Mouse (Mus musculus) hindbrain, embryonic 10.5 days (tissue): ENCODE results near the gene Iqcd. TPM values are rescaled to one million over a fixed set of nuclear protein-coding genes. Genes with fewer than 3 reads are reported as not detected.

ENCODE experiments used
- DNase-seq: peaks from one replicate; pipeline ENCODE4 v3.0.0-alpha.2; 2017; ENCODE audit warnings: low spot score
- H3K27ac ChIP-seq: fragments of 300-500 bp; sonication (generic); 2 replicates; pipeline ENCODE4 v1.5.1; 2016; ENCODE audit warnings: mild to moderate bottlenecking, moderate library complexity
- H3K27me3 ChIP-seq: fragments of 300-500 bp; sonication (generic); 2 replicates; pipeline ENCODE4 v1.6.1; 2016; ENCODE audit warnings: mild to moderate bottlenecking; ENCODE audit not compliant: poor library complexity, insufficient read depth, severe bottlenecking
- H3K36me3 ChIP-seq: fragments of 300-500 bp; sonication (generic); 2 replicates; pipeline ENCODE4 v1.6.1; 2016; ENCODE audit warnings: mild to moderate bottlenecking, moderate library complexity
- H3K4me1 ChIP-seq: fragments of 300-500 bp; sonication (generic); replicated peaks from 2 replicates; pipeline ENCODE4 v1.6.1; 2016; ENCODE audit warnings: mild to moderate bottlenecking
- H3K4me3 ChIP-seq: fragments of 300-500 bp; sonication (generic); 2 replicates; pipeline ENCODE4 v1.5.1; 2016; ENCODE audit warnings: mild to moderate bottlenecking, moderate library complexity
- H3K9me3 ChIP-seq: fragments of 300-500 bp; sonication (generic); 2 replicates; pipeline ENCODE4 v1.6.1; 2016; ENCODE audit warnings: mild to moderate bottlenecking, moderate library complexity
- WGBS: fragments of 180-500 bp; shearing (Covaris S2); methylation state at CpG from one replicate; pipeline ENCODE4 v1.1.7; 2016; 5-methylcytosine and 5-hydroxymethylcytosine counted together
- polyA plus RNA-seq: library from polyadenylated mRNA; unstranded; fragments of >200 nt; fragmentation: Nextera tagmentation; extraction: Ambion mirVana; gene quantifications from 2 replicates; pipeline ENCODE4 v1.2.1, GENCODE M21; 2016

The Iqcd gene
- polyA plus RNA-seq, 1 experiment from 2014 or later = 2.8 TPM

- 55% methylated on average over 10 of the region's 10 CpGs for WGBS
- H3K9me3 ChIP-seq = no peaks in the 10 kb centered on the region
- DNase-seq = peak; percentile 29
Measured at GRCm38 (mm10) chr5:120577935-120578441, 10.8 kb upstream of the Iqcd start.

GRCm38 (mm10) chr5:120578504-120579081 lies 10.2 kb upstream of the Iqcd start:
- no peak overlapping the region for H3K4me3 ChIP-seq
- H3K36me3 ChIP-seq = peaks cover 30% of the 10 kb centered on the region
- H3K9me3 ChIP-seq = no peaks in the 10 kb centered on the region
- peak; percentile 42 for DNase-seq
- 58% methylated on average over 12 of the region's 12 CpGs for WGBS
- peaks cover 47% of the 10 kb centered on the region for H3K4me1 ChIP-seq
- H3K27me3 ChIP-seq = no peaks in the 10 kb centered on the region
- peak overlapping the region; percentile 69 for H3K27ac ChIP-seq

More at GRCm38 (mm10) chr5:120577935-120578441, 10.8 kb upstream of the Iqcd start:
- H3K36me3 ChIP-seq = peaks cover 24% of the 10 kb centered on the region
- no peaks in the 10 kb centered on the region for H3K27me3 ChIP-seq
- H3K4me3 ChIP-seq = no peak overlapping the region
- peaks cover 47% of the 10 kb centered on the region for H3K4me1 ChIP-seq
- peak overlapping the region; percentile 69 for H3K27ac ChIP-seq

GRCm38 (mm10) chr5:120579211-120579897 lies 9.5 kb upstream of the Iqcd start:
- Histone ChIP-seq H3K27me3 (no peaks in the 10 kb centered on the region), H3K9me3 (no peaks in the 10 kb centered on the region), H3K27ac (peak overlapping the region; percentile 69; the same call in 1 of the 2 replicates), H3K4me3 (no peak overlapping the region), H3K36me3 (peaks cover 37% of the 10 kb centered on the region), H3K4me1 (peaks cover 46% of the 10 kb centered on the region)
- 69% methylated on average over 26 of the region's 26 CpGs for WGBS
- no peak for DNase-seq

- Histone ChIP-seq H3K4me3 (no peak overlapping the region), H3K4me1 (peaks cover 45% of the 10 kb centered on the region), H3K27me3 (no peaks in the 10 kb centered on the region), H3K27ac (no peak overlapping the region), H3K9me3 (no peaks in the 10 kb centered on the region), H3K36me3 (peaks cover 43% of the 10 kb centered on the region)
- WGBS = 88% methylated on average over 26 of the region's 26 CpGs
- DNase-seq = no peak
Measured at GRCm38 (mm10) chr5:120579898-120580626, 8.8 kb upstream of the Iqcd start.

DNA sequence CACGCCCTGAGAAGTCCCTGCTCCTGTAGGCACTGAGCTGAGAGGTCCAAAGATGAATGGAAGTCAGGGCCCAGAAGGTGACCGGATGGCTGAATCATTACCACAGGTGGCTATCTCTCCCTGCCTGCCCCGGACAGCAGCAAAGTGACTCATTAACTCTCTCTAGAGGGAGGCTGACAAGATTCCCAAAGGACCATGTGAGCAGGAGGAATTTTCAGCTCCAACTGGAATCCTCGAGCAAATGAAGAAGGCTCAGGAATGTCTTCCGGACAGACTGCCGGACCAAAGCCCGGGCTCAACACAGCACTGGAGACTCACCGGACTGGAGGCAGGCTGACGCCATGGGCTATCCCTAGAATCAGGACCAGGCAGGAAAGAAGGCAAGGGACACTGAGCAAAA lies 6.8 kb upstream of the Iqcd start:
- DNase-seq = no peak
- WGBS = 88% methylated on average over 9 of the region's 9 CpGs
- H3K9me3 ChIP-seq = no peaks in the 10 kb centered on the region
- no peaks in the 10 kb centered on the region; the same call in 1 of the 2 replicates for H3K27me3 ChIP-seq
- H3K27ac ChIP-seq = no peak overlapping the region
- H3K36me3 ChIP-seq = peaks cover 43% of the 10 kb centered on the region
- H3K4me1 ChIP-seq = peaks cover 50% of the 10 kb centered on the region
- H3K4me3 ChIP-seq = no peak overlapping the region

GRCm38 (mm10) chr5:120583511-120583910 lies 5.3 kb upstream of the Iqcd start:
- peaks cover 53% of the 10 kb centered on the region for H3K4me1 ChIP-seq
- no peak for DNase-seq
- WGBS = 92% methylated on average over 4 of the region's 4 CpGs
- H3K4me3 ChIP-seq = no peak overlapping the region
- no peaks in the 10 kb centered on the region; the same call in 1 of the 2 replicates for H3K27me3 ChIP-seq
- no peak overlapping the region for H3K27ac ChIP-seq
- peaks cover 43% of the 10 kb centered on the region for H3K36me3 ChIP-seq
- H3K9me3 ChIP-seq = no peaks in the 10 kb centered on the region

GRCm38 (mm10) chr5:120584968-120585367 lies 3.8 kb upstream of the Iqcd start:
- peak; percentile 44 for DNase-seq
- 40% methylated on average over 15 of the region's 15 CpGs for WGBS
- no peak overlapping the region for H3K4me3 ChIP-seq
- no peaks in the 10 kb centered on the region; the same call in 1 of the 2 replicates for H3K27me3 ChIP-seq
- 0 out of 2 replicates have a peak overlapping the region, but pooled peaks have one; percentile 16 for H3K27ac ChIP-seq
- H3K9me3 ChIP-seq = no peaks in the 10 kb centered on the region
- H3K36me3 ChIP-seq = peaks cover 41% of the 10 kb centered on the region
- peaks cover 46% of the 10 kb centered on the region for H3K4me1 ChIP-seq

DNA sequence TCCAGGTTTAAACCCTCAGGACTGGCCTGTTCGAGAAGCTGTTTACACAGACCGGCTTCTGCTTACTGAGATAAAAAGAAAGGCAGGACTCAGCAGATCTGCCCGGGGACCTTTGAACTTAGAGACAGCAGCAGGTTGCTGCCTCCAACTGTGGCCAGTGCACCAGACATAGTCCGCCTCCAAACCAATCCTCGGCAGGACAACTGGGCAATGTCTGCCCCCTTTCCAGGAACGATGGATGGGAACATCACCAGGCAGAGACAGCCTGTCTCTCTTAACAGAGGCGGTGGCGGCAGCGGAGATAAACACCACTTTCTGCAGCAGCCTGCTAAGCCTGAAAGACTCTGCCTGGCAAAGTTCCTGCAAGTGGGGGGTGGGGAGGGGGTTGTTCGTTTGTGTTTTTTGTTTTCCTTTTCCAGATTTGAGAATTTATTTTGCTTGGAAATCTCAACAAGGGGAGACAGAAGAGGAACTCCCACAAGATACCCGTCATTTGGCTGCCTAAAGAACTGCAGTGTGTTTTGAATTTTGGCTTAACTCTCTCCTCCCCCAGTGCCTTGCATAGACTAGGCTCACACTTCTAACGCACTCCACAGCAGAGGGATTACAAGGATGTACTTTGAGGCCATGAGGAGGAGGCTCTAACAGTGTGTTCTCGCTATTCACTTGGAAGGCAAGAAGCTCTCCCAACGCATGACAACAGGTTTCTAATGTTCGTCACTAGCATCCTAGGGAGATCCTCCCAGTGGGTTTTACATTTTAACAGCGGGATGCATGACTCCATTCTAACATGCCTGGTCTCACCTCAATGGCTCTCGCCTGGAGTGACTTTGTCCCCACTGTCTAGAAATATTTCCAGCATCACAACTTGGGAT lies 1.8 kb upstream of the Iqcd start:
- peaks cover 42% of the 10 kb centered on the region for H3K4me1 ChIP-seq
- peak overlapping the region; percentile 67; the same call in 1 of the 2 replicates for H3K27ac ChIP-seq
- H3K36me3 ChIP-seq = peaks cover 27% of the 10 kb centered on the region
- no peaks in the 10 kb centered on the region; the same call in 1 of the 2 replicates for H3K27me3 ChIP-seq
- WGBS = 14% methylated on average over 17 of the region's 17 CpGs
- H3K4me3 ChIP-seq = peak overlapping the region; percentile 75
- peak; percentile 10 for DNase-seq
- no peaks in the 10 kb centered on the region for H3K9me3 ChIP-seq

GRCm38 (mm10) chr5:120587616-120587926 lies 1.2 kb upstream of the Iqcd start:
- no peak for DNase-seq
- Histone ChIP-seq H3K9me3 (no peaks in the 10 kb centered on the region), H3K4me3 (peak overlapping the region; percentile 75), H3K36me3 (peaks cover 23% of the 10 kb centered on the region), H3K27ac (peak overlapping the region; percentile 91), H3K4me1 (peaks cover 42% of the 10 kb centered on the region), H3K27me3 (no peaks in the 10 kb centered on the region; the same call in 1 of the 2 replicates)
- WGBS = 34% methylated on average over 9 of the region's 9 CpGs

DNA sequence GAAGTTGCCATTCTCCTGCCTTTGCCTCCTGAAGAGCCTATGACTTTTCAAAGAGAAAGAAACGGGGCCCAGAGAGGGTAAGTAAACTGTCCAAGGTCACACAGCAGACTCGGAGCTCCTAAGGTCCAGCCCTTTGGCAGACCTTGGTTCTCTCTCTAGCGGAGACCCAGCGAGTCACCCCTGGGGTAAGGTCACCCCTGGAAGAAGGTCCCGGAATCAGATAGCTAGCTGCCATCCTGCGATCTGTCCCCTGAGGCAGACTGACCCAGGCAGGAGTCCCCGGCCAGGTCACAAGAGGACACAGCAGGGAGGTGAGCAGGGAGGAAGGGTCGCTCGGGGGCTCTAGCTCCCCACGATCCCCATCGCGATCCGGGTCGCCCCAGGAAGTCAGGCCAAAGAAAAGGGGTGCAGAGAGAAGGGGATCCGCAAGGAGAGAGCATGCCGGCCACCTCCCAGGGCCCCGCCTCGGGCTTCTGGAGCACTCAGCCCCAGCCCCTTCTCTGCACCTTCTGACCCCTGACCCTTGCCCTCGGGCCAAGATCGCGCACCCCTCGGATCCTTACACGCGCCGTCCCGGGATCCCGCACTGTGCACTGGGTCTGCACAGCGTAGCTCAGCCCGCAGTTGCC lies 762 bp upstream of the Iqcd start:
- Histone ChIP-seq H3K27ac (peak overlapping the region; percentile 91), H3K4me3 (peak overlapping the region; percentile 75), H3K4me1 (peaks cover 42% of the 10 kb centered on the region), H3K36me3 (peaks cover 19% of the 10 kb centered on the region), H3K9me3 (no peaks in the 10 kb centered on the region), H3K27me3 (no peaks in the 10 kb centered on the region; the same call in 1 of the 2 replicates)
- DNase-seq = no peak
- 2% methylated on average over 29 of the region's 29 CpGs for WGBS

DNA sequence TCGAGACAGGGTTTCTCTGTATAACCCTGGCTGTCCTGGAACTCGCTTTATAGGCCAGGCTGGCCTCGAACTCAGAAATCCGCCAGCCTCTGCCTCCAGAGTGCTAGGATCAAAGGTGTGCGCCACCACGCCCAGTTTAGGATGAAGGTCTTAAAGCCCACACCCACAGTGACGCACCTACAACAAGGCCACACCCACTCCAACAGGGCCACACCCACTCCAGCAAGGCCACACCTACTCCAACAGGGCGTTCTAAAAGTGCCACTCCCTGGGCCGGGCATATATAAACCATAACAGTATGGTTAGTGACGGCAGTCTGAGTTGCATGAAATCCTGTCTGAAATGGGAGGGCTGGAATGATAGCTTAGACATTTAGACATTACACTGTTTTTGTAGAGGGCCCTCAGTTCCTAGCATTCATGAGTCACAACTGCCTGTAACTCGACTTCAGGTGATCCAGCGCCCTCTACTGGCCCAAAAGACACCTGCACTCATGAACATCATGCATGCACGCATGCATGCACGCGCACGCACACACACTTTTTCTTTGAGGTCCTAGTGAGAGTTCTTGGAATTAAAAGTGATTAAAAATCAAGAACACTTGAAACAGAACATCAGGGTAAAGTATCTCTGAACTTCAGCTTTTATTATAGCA lies 1.7 kb downstream of the Iqcd start:
- Histone ChIP-seq H3K36me3 (no peaks in the 10 kb centered on the region), H3K27ac (no peak overlapping the region), H3K4me3 (no peak overlapping the region), H3K27me3 (no peaks in the 10 kb centered on the region; the same call in 1 of the 2 replicates), H3K4me1 (peaks cover 36% of the 10 kb centered on the region), H3K9me3 (no peaks in the 10 kb centered on the region)
- peak; percentile 20 for DNase-seq
- WGBS = 75% methylated on average over 16 of the region's 16 CpGs
